Mouse (Mus musculus) limb, embryonic 11.5 days (tissue): ENCODE measurements at regions not wholly inside any gene's neighbourhood (a gene's known extent, or its start where the extent isn't known, plus 50 kb on each side); places are given as distances from the start of the nearest gene placed in this dataset.
A peak's percentile ranks its signal among the peaks of the same experiment; 100 is the strongest.

Experiments
- ATAC-seq: fragments of 200-750 bp; cut with Nextera tagmentation; 2 replicates; pipeline ENCODE4 v1.8.0; 2017; ENCODE audit warnings: low read depth; ENCODE audit not compliant: insufficient number of reproducible peaks, low FRiP score, low TSS enrichment
- DNase-seq: peaks from one replicate; pipeline ENCODE4 v3.0.0-alpha.2; 2015; ENCODE audit warnings: low spot score
- H3K27ac ChIP-seq: fragments of 300-500 bp; sonication (generic); replicated peaks from 2 replicates; pipeline ENCODE4 v1.5.1; 2014; ENCODE audit warnings: low read depth, mild to moderate bottlenecking, low read length
- H3K27me3 ChIP-seq: fragments of 300-500 bp; sonication (generic); 2 replicates; pipeline ENCODE4 v1.6.1; 2014; ENCODE audit warnings: mild to moderate bottlenecking, low read length, mixed read lengths; ENCODE audit not compliant: control insufficient read depth, insufficient read depth
- H3K36me3 ChIP-seq: fragments of 300-500 bp; sonication (generic); 2 replicates; pipeline ENCODE4 v1.6.1; 2014; ENCODE audit warnings: mild to moderate bottlenecking, low read length, moderate library complexity, mixed read lengths; ENCODE audit not compliant: control insufficient read depth, insufficient read depth
- H3K4me1 ChIP-seq: fragments of 300-500 bp; sonication (generic); 2 replicates; pipeline ENCODE4 v1.6.1; 2014; ENCODE audit warnings: low read length, mixed read lengths; ENCODE audit not compliant: control insufficient read depth, insufficient read depth
- H3K4me2 ChIP-seq: fragments of 300-500 bp; sonication (generic); 2 replicates; pipeline ENCODE4 v1.6.1; 2014; ENCODE audit warnings: low read depth, mild to moderate bottlenecking, moderate library complexity; ENCODE audit not compliant: severe bottlenecking
- H3K4me3 ChIP-seq: fragments of 300-500 bp; sonication (generic); 2 replicates; pipeline ENCODE4 v1.5.1; 2014; ENCODE audit warnings: low read depth, low read length
- H3K9ac ChIP-seq: fragments of 300-500 bp; sonication (generic); 2 replicates; pipeline ENCODE4 v1.6.1; 2014; ENCODE audit warnings: mild to moderate bottlenecking, low read length
- H3K9me3 ChIP-seq: fragments of 300-500 bp; sonication (generic); 2 replicates; pipeline ENCODE4 v1.6.1; 2016; ENCODE audit warnings: low read length; ENCODE audit not compliant: control insufficient read depth
- WGBS: fragments of 180-500 bp; shearing (Covaris S2); extraction: QIAGEN DNeasy Blood & Tissue Kit; methylation state at CpG from one replicate; pipeline ENCODE4 v1.1.7; 2014; 5-methylcytosine and 5-hydroxymethylcytosine counted together

GRCm38 (mm10) chr7:70767697-70768096, 401.2 kb upstream of the Nr2f2 start:
- Histone ChIP-seq H3K36me3 (no peaks in the 10 kb centered on the region), H3K4me1 (no peaks in the 10 kb centered on the region), H3K4me3 (no peak overlapping the region), H3K9ac (no peak overlapping the region), H3K4me2 (no peak overlapping the region), H3K27ac (no peak overlapping the region), H3K9me3 (no peaks in the 10 kb centered on the region), H3K27me3 (no peaks in the 10 kb centered on the region)
- ATAC-seq = no peak
- DNase-seq = no peak
- WGBS = 73% methylated on average over 5 of the region's 5 CpGs

GRCm38 (mm10) chr7:70756676-70757075, 390.1 kb upstream of the Nr2f2 start:
- H3K27me3 ChIP-seq = no peaks in the 10 kb centered on the region
- no peak overlapping the region for H3K9ac ChIP-seq
- no peak for ATAC-seq
- no peaks in the 10 kb centered on the region for H3K4me1 ChIP-seq
- 94% methylated on average over 3 of the region's 3 CpGs for WGBS
- no peak overlapping the region for H3K4me3 ChIP-seq
- H3K27ac ChIP-seq = no peak overlapping the region
- H3K36me3 ChIP-seq = no peaks in the 10 kb centered on the region
- no peaks in the 10 kb centered on the region for H3K9me3 ChIP-seq
- H3K4me2 ChIP-seq = no peak overlapping the region
- DNase-seq = no peak

GRCm38 (mm10) chr7:70754826-70755225, 388.3 kb upstream of the Nr2f2 start:
- 81% methylated on average over 1 of the region's 1 CpGs for WGBS
- Histone ChIP-seq H3K27me3 (no peaks in the 10 kb centered on the region), H3K9ac (no peak overlapping the region), H3K27ac (no peak overlapping the region), H3K9me3 (no peaks in the 10 kb centered on the region; the same call in 1 of the 2 replicates), H3K4me3 (no peak overlapping the region), H3K36me3 (no peaks in the 10 kb centered on the region), H3K4me1 (no peaks in the 10 kb centered on the region), H3K4me2 (no peak overlapping the region)
- ATAC-seq (no peak), DNase-seq (no peak)

GRCm38 (mm10) chr7:70752802-70753218, 386.3 kb upstream of the Nr2f2 start:
- Histone ChIP-seq H3K27me3 (no peaks in the 10 kb centered on the region), H3K9ac (no peak overlapping the region), H3K36me3 (no peaks in the 10 kb centered on the region), H3K9me3 (no peaks in the 10 kb centered on the region; the same call in 1 of the 2 replicates), H3K4me3 (no peak overlapping the region), H3K4me2 (no peak overlapping the region), H3K27ac (no peak overlapping the region), H3K4me1 (peaks cover 5% of the 10 kb centered on the region)
- ATAC-seq = no peak
- DNase-seq = no peak
- 90% methylated on average over 12 of the region's 12 CpGs for WGBS

- no peak overlapping the region for H3K9ac ChIP-seq
- H3K9me3 ChIP-seq = no peaks in the 10 kb centered on the region; the same call in 1 of the 2 replicates
- H3K27ac ChIP-seq = 0 out of 2 replicates have a peak overlapping the region, but pooled peaks have one; percentile 0
- DNase-seq (no peak), ATAC-seq (no peak)
- no peaks in the 10 kb centered on the region for H3K36me3 ChIP-seq
- H3K4me2 ChIP-seq = no peak overlapping the region
- no peaks in the 10 kb centered on the region for H3K27me3 ChIP-seq
- H3K4me3 ChIP-seq = no peak overlapping the region
- 27% methylated on average over 3 of the region's 3 CpGs for WGBS
- peaks cover 10% of the 10 kb centered on the region for H3K4me1 ChIP-seq
Observed at GRCm38 (mm10) chr7:70748884-70749283, 382.3 kb upstream of the Nr2f2 start.

GRCm38 (mm10) chr7:70748345-70748744, 381.8 kb upstream of the Nr2f2 start:
- no peak overlapping the region for H3K9ac ChIP-seq
- WGBS = 19% methylated on average over 8 of the region's 8 CpGs
- no peak overlapping the region for H3K4me2 ChIP-seq
- no peaks in the 10 kb centered on the region; the same call in 1 of the 2 replicates for H3K9me3 ChIP-seq
- no peaks in the 10 kb centered on the region for H3K36me3 ChIP-seq
- 0 out of 2 replicates have a peak overlapping the region, but pooled peaks have one; percentile 0 for H3K27ac ChIP-seq
- H3K27me3 ChIP-seq = no peaks in the 10 kb centered on the region
- peaks cover 12% of the 10 kb centered on the region for H3K4me1 ChIP-seq
- ATAC-seq (no peak), DNase-seq (peak; percentile 65)
- H3K4me3 ChIP-seq = no peak overlapping the region

GRCm38 (mm10) chr7:70744296-70744695, 377.8 kb upstream of the Nr2f2 start:
- Histone ChIP-seq H3K9me3 (no peaks in the 10 kb centered on the region), H3K4me2 (peak overlapping the region; percentile 30), H3K4me3 (no peak overlapping the region), H3K27ac (no peak overlapping the region), H3K36me3 (no peaks in the 10 kb centered on the region), H3K9ac (no peak overlapping the region), H3K27me3 (no peaks in the 10 kb centered on the region), H3K4me1 (peaks cover 12% of the 10 kb centered on the region)
- DNase-seq = peak; percentile 68
- 19% methylated on average over 18 of the region's 18 CpGs for WGBS
- ATAC-seq = no peak

GRCm38 (mm10) chr7:70735591-70735990, 369.1 kb upstream of the Nr2f2 start:
- Histone ChIP-seq H3K4me2 (no peak overlapping the region), H3K4me3 (no peak overlapping the region), H3K36me3 (no peaks in the 10 kb centered on the region), H3K27ac (no peak overlapping the region), H3K4me1 (no peaks in the 10 kb centered on the region), H3K9ac (no peak overlapping the region), H3K9me3 (no peaks in the 10 kb centered on the region), H3K27me3 (no peaks in the 10 kb centered on the region)
- DNase-seq (no peak), ATAC-seq (no peak)
- 96% methylated on average over 2 of the region's 2 CpGs for WGBS

- H3K9me3 ChIP-seq = no peaks in the 10 kb centered on the region
- H3K9ac ChIP-seq = no peak overlapping the region
- no peak overlapping the region for H3K27ac ChIP-seq
- ATAC-seq (no peak), DNase-seq (no peak)
- no peak overlapping the region for H3K4me2 ChIP-seq
- no peaks in the 10 kb centered on the region for H3K36me3 ChIP-seq
- H3K4me3 ChIP-seq = no peak overlapping the region
- no peaks in the 10 kb centered on the region for H3K4me1 ChIP-seq
- no peaks in the 10 kb centered on the region for H3K27me3 ChIP-seq
Observed at GRCm38 (mm10) chr7:70733501-70733900, 367.0 kb upstream of the Nr2f2 start.
